Mouse (Mus musculus): ENCODE measurements around the gene Hps4.
A peak's percentile ranks its signal among the peaks of the same experiment; 100 is the strongest.

GRCm38 (mm10) chr5:112359520-112359919 lies 16.6 kb downstream of the Hps4 start:
- TF ChIP-seq TAL1 (IDR thresholded peaks at IDR 0.05; ENCODE audit: low read length) (peak; percentile 65), GATA1 (IDR thresholded peaks at IDR 0.05; ENCODE audit: low read length) (no peak)
